Mouse (Mus musculus) urinary bladder, postnatal 36 days (tissue): ENCODE data around the gene Hist1h2aa.

Experiments
- DNase-seq, 2 experiments: peaks; one replicate each; pipeline ENCODE4 v3.0.0; 2022; ENCODE audit warnings: low spot score in 2 of 2, mixed read lengths in 1 of 2

Hist1h2aa gene

DNA sequence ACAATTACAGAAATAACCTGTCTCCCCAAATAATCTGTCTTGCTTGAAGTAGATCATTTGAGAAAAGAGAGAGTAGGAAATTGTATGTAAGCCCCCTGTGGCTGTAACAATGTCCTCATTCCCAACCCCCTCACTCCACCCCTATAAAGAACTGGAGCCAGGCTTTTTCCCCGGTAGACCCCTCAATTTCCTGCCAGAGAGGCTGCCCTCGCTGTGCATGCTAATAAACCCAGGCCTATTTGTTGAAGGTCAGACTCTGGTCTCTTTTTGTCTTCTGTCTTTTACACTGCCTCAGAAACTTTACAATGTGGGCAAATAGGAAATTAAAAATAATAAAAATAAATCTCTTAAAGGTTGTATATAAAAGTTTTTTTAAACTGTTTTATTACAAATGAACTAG is 12.0 kb downstream of the Hist1h2aa start:
- DNase-seq = no peak

DNA sequence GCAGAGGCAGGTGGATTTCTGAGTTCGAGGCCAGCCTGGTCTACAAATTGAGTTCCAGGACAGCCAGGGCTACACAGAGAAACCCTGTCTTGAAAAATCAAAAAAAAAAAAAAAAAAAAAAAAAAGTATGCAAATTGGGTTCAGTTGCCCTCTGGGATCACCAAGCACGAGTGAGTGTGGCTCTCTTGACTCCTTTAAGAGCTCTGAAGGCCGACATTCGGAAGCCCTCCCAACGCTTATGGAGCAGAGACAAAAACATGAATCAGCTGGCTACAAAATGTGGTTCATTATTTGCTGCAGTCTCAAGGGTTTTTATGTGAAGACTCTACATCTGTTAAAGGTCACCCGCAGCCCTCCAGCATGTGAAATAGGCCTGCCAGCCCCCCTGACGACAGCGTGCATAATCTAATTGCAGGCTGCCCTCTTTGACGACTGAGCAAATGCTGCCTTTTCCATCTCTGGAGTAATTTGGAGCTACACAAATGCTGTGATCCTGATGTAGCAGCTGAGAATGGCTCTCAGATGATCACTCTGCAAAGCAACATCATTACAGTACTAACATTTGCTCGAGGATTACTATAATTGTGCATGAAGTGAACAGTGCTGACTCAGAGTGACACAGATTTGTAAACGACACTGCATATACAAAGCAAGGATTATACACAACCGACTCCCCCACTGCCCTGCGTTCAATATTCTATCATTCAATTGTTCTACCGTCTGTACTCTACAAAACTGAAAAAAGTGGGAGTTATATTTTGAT is 15.4 kb downstream of the Hist1h2aa start:
- DNase-seq = no peak

DNA sequence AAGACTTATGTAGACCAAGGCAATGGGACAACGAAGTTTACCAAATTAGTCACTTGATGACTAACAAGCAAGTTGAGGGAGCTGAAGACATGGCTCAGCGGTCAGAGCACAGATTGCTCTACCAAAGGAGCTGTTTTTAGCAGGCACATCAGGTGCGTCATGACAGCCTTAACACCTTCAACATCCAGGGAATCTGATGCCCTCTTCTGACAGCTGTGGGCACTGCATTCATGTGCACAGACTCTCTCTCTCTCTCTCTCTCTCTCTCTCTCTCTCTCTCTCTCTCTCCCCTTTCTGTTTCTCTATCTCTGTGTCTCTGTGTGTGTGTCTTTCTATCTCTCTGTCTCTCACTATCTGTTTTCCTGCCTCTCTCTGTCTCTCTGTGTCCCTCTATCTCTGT is 16.7 kb downstream of the Hist1h2aa start:
- peak in 1 of 2 experiments; percentile 15 for DNase-seq

DNA sequence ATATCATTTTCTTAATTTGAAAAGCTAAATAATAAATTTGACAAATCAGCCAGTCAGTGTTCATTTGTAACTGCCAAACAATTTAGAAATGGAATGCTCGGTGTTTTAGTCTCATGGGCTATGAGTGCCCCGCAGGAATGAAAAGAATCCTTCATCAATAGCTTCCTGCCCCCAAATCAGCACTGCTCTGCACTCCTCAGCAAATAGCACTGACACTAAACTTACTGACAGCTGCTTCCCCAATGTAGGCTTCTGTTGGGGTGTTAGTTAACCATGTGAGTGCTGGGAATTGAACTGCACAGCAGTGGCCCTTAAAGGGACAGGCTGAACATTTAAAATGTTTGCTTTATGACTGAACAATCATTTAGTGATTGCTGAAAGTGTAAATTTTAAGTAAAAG is 25.5 kb downstream of the Hist1h2aa start:
- no peak for DNase-seq

DNA sequence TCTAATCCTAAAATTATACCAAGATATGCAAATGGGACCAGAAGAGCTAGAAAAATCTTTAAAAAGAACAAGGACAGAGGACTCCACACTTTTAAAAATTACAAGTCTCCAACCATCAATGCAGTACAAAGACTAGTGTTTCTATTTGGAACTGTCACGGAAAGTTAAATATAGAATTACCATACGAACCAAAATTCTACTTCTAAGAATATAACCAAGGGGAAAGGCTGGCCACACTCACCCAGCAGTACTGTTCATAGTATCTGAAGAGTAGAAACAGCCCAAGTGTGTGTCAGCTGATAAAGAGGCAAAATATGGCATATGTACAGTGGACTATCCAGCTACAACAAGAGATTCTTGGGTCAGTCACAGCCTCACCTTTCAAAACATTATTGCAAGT is 30.6 kb downstream of the Hist1h2aa start:
- DNase-seq = no peak

DNA sequence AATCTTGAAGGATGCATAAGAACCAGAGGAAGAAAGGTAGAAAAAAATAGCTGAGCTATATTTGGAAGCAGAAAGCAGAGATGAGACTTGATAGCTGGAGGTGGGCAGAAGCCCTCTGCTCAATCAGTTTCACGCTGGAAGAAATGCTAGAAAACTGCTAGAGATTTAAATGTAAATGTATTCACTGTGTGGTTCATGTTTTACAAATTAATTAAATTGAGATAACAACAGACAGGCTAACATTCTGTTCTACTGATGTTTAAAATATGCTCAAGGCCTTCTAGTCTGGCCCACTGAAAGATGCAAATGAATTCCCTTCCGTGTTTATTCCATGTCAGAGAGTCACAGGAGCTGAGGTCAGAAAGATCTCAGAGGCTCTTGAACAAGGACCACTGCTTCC is 37.6 kb downstream of the Hist1h2aa start:
- DNase-seq = no peak

DNA sequence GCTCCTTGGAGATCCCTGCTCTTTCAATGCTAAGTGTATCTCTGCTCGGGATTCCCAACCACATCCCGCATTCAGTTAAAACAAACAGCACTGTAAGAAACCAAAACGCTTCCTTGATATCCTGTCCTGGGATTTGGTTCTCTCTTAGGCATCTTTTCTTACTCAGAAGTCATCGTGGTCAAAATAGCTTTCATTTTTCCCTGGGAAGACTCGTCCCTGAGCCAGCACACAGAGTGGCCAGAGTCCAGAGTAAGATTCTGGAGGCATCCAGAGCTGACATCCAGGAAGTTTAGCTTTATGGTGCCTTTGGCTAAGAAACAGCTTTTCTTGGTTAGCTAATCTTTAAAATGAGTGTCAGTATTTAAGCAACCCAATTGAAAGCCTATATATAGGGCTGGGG is 38.0 kb downstream of the Hist1h2aa start:
- no peak for DNase-seq
